Mouse (Mus musculus) thymus, adult 2 months (tissue): ENCODE results near the gene Nod2. TPM values are rescaled to one million over a fixed set of nuclear protein-coding genes. Genes with fewer than 3 reads are reported as not detected.

ENCODE experiments used
- DNase-seq: peaks from one replicate; pipeline ENCODE4 v3.0.0; 2021
- H3K27ac ChIP-seq: fragments of 200-500 bp; 2 replicates; pipeline ENCODE4 v1.5.1; 2012; ENCODE audit warnings: low read length, control low read depth; ENCODE audit not compliant: control insufficient read depth, insufficient read depth
- H3K27me3 ChIP-seq: fragments of 200-500 bp; 2 replicates; pipeline ENCODE4 v1.6.1; 2012; ENCODE audit warnings: mild to moderate bottlenecking, low read length, moderate library complexity, mixed read lengths; ENCODE audit not compliant: control insufficient read depth, insufficient read depth
- H3K36me3 ChIP-seq: fragments of 200-500 bp; 2 replicates; pipeline ENCODE4 v1.6.1; 2012; ENCODE audit warnings: mild to moderate bottlenecking, low read length, moderate library complexity; ENCODE audit not compliant: control insufficient read depth, insufficient read depth
- H3K4me1 ChIP-seq: fragments of 200-500 bp; replicated peaks from 2 replicates; pipeline ENCODE4 v1.6.1; 2012; ENCODE audit warnings: low read length; ENCODE audit not compliant: control insufficient read depth, insufficient read depth
- H3K4me3 ChIP-seq: fragments of 200-500 bp; 2 replicates; pipeline ENCODE4 v1.5.1; 2012; ENCODE audit warnings: mild to moderate bottlenecking, low read length, control low read depth, moderate library complexity; ENCODE audit not compliant: control insufficient read depth, insufficient read depth
- CTCF ChIP-seq: fragments of 200-500 bp; IDR thresholded peaks from 2 replicates; pipeline ENCODE4 v1.5.1; 2012; ENCODE audit warnings: mild to moderate bottlenecking, control low read depth, low read length, moderate library complexity, borderline replicate concordance; ENCODE audit not compliant: control insufficient read depth, poor library complexity, insufficient read depth; ENCODE audit errors: extremely low read depth
- POLR2A ChIP-seq: fragments of 200-500 bp; IDR thresholded peaks from 2 replicates; pipeline ENCODE4 v1.6.1; 2012; ENCODE audit warnings: mild to moderate bottlenecking, low read length, control low read depth, moderate library complexity; ENCODE audit not compliant: control insufficient read depth, poor library complexity, insufficient read depth; ENCODE audit errors: extremely low read depth
- WGBS: fragments of 180-500 bp; shearing (Covaris S2); methylation state at CpG from one replicate; pipeline ENCODE4 v1.1.7; 2018; 5-methylcytosine and 5-hydroxymethylcytosine counted together
- polyA plus RNA-seq: library from polyadenylated mRNA; depleted of rRNA; stranded (reverse); fragments of >200 nt; gene quantifications from 2 replicates; pipeline ENCODE4 v1.2.3, GENCODE M21; 2012

Nod2 gene
- polyA plus RNA-seq, 1 experiment, result 2.7 TPM

DNA sequence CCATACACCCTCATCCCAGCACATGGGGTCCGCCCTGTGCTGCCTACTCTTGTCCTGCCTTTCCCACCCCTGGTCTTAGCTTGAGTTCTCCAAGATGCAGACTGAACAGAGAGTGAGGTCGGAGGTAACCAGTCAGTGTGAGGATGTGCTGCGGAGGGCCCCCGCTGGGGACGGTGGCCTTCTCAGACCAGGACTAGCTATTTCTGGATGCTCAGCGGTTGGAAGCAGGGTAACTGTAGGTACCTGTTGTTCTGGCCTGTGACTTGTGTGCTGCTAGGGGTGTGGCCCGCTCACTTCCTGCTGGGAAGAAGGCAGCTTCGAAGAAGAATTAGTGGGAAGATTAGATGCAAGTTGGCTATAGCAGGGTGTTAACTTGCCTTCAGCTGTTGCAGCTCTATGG is 38.1 kb upstream of the Nod2 start:
- Histone ChIP-seq H3K4me1 (peaks cover under 1% of the 10 kb centered on the region; the same call in 1 of the 2 replicates), H3K27ac (no peak overlapping the region), H3K4me3 (no peak overlapping the region), H3K36me3 (no peaks in the 10 kb centered on the region), H3K27me3 (no peaks in the 10 kb centered on the region)
- no peak for DNase-seq
- 90% methylated on average over 8 of the region's 8 CpGs for WGBS
- TF ChIP-seq CTCF (no peak), POLR2A (no peak)

DNA sequence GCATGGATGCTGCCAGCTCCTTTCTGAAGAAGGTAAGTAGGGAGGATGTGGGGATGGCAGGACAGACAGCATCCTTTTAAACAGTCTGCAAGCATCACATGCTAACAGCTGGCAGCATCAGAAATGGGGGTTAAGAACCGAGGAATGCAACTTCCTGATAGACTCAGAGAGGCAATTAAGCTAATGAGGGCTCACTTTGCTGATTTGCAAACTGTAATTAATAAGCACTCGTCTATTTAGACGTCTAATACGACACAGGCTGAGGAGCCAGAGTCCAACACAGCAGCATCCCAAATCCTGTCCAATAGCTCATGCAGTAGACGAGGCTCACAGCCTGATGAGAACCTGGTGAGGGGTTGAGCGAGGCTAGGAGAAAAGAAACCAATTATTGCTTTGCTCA is 36.8 kb upstream of the Nod2 start:
- H3K27ac ChIP-seq, result no peak overlapping the region
- DNase-seq, result no peak
- WGBS, result 86% methylated on average over 6 of the region's 6 CpGs
- H3K4me1 ChIP-seq, result no peaks in the 10 kb centered on the region
- H3K27me3 ChIP-seq, result no peaks in the 10 kb centered on the region
- H3K36me3 ChIP-seq, result no peaks in the 10 kb centered on the region
- TF ChIP-seq CTCF (no peak), POLR2A (no peak)
- no peak overlapping the region for H3K4me3 ChIP-seq

DNA sequence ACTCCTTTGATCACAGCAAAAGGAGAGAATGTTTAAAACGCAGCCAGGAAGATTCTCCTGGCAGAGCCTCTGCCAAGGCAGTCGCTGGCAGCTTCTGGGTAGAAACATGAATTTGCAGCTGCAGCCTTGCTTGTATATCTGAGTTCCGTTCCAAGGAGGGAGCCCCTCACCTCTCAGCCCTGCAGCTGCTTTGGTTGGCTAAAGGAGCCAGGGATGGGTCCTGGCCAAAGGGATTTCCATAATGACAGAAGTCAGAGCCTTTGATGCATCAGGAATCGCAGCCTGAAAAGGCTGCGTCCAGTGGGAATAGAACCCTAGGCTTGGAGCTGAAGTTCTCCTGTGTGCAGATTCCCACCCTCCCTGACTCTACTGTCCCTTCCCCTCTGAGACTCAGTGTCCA is 32.1 kb upstream of the Nod2 start:
- WGBS, result 80% methylated on average over 5 of the region's 5 CpGs
- DNase-seq, result no peak

DNA sequence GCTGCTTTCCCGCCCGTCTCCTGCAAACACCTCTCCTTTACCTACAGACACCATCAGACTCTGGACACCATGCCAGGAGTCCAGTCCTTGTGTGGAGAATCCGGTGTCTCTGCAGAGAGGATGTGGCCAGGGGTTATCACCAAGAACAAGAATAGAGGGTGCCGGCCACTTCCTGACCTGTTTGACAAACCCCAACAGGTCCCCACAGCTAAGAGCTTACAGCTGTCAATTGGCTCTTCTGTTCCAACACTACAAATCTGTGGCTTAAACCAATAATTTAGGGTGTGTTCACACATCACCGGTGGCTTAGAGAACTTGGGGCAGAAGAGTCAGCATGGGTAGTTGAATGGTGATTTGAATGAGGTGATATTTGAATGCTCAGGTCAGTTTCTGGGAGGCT is 28.5 kb upstream of the Nod2 start:
- no peak for TF ChIP-seq CTCF
- no peak for TF ChIP-seq POLR2A
- Histone ChIP-seq H3K4me3 (no peak overlapping the region), H3K27me3 (no peaks in the 10 kb centered on the region), H3K4me1 (0 out of 2 replicates have a peak, but pooled peaks cover 2% of the 10 kb centered on the region), H3K27ac (no peak overlapping the region), H3K36me3 (no peaks in the 10 kb centered on the region)
- DNase-seq, result no peak
- WGBS, result 36% methylated on average over 5 of the region's 5 CpGs

More for the DNA sequence above, 32.1 kb upstream of the Nod2 start:
- TF ChIP-seq CTCF (no peak), POLR2A (no peak)
- H3K27ac ChIP-seq, result no peak overlapping the region
- H3K4me1 ChIP-seq, result 0 out of 2 replicates have a peak, but pooled peaks cover 2% of the 10 kb centered on the region
- no peak overlapping the region for H3K4me3 ChIP-seq
- H3K27me3 ChIP-seq, result no peaks in the 10 kb centered on the region
- H3K36me3 ChIP-seq, result no peaks in the 10 kb centered on the region

DNA sequence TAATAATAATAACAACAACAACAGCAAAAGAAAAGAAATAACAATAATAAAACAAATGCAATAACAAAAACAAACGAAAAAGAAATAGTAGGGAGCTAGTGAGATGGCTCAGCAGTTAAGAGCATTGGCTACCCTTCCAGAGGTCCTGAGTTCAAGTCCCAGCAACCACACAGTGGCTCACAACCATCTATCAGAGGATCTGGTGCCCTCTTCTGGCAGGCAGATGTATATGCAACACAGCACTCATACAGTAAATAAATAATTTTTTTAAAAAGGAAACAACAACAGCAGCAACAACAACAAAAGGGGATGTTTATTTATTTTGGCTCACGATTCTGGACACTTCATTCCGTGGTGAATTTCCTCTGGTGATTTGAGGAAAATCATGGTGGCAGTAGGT is 27.6 kb upstream of the Nod2 start:
- H3K4me1 ChIP-seq, result 0 out of 2 replicates have a peak, but pooled peaks cover 2% of the 10 kb centered on the region
- no peak overlapping the region for H3K4me3 ChIP-seq
- WGBS, result 73% methylated on average over 3 of the region's 3 CpGs
- H3K36me3 ChIP-seq, result no peaks in the 10 kb centered on the region
- TF ChIP-seq POLR2A (no peak), CTCF (no peak)
- DNase-seq, result peak; percentile 41
- no peak overlapping the region for H3K27ac ChIP-seq
- H3K27me3 ChIP-seq, result no peaks in the 10 kb centered on the region

DNA sequence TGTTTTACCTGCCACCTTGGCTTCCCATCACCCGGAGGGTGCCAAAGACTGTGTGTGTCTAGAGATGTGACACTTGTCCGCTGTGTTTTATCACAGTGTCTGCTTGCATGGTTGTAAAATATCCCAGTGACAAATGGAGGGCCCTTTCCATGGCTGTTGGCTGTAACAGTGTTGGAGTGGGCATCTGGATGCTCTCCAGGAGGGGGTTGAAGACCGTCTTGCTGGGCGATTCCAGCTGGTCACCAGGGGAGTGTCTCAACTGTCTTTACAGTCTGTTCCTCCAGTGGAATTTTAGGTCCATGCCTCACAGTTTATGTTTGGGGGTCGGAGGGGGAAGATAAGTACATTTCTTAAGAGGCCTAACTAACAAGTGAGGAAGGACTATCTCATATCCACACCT is 26.2 kb upstream of the Nod2 start:
- Histone ChIP-seq H3K27ac (no peak overlapping the region), H3K36me3 (peaks cover 6% of the 10 kb centered on the region; the same call in 1 of the 2 replicates), H3K4me1 (0 out of 2 replicates have a peak, but pooled peaks cover 2% of the 10 kb centered on the region), H3K4me3 (no peak overlapping the region), H3K27me3 (no peaks in the 10 kb centered on the region)
- TF ChIP-seq POLR2A (no peak), CTCF (no peak)
- DNase-seq, result no peak
- WGBS, result 96% methylated on average over 5 of the region's 5 CpGs

DNA sequence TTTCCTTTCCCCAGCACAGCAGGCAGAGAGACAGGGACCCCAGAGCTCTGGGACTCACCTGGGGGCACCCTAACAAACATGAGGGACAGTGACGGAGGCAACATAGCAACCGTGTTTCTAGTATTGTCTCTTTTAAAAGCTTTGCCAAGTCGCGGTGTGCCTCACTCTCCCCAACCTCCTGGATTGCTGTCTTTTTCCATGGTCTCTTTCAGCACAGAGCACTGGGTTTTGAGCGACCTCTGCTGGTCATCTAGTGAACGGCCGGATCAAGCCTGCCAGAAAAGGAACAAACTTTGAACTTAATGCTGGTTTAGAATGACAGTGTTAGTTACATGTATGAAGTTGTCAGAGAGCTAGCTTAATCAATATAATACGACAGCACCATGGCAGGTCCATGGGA is 25.7 kb upstream of the Nod2 start:
- Histone ChIP-seq H3K4me3 (no peak overlapping the region), H3K36me3 (peaks cover 10% of the 10 kb centered on the region; the same call in 1 of the 2 replicates), H3K4me1 (0 out of 2 replicates have a peak, but pooled peaks cover 2% of the 10 kb centered on the region), H3K27ac (no peak overlapping the region), H3K27me3 (no peaks in the 10 kb centered on the region)
- DNase-seq, result peak; percentile 64
- WGBS, result 3% methylated on average over 8 of the region's 8 CpGs
- TF ChIP-seq CTCF, result peak; percentile 60; the same call in 1 of the 2 replicates
- no peak for TF ChIP-seq POLR2A
